Mouse (Mus musculus) forebrain, embryonic 15.5 days (tissue): ENCODE data around the gene Smarca1. TPM values are rescaled to one million over a fixed set of nuclear protein-coding genes. Genes with fewer than 3 reads are reported as not detected.

Source experiments
- polyA plus RNA-seq: library from polyadenylated mRNA; unstranded; fragments of >200 nt; fragmentation: Nextera tagmentation; extraction: Ambion mirVana; gene quantifications from 2 replicates; pipeline ENCODE4 v1.2.1, GENCODE M21; 2015

Smarca1 gene
- polyA plus RNA-seq, 1 experiment from 2014 or later, result 29.7 TPM

Other genes with a start within 250 kb of the Smarca1 start
- 23.9 and 24.6 TPM in 2 replicates for gene Ocrl, start 19.4 kb upstream of the Smarca1 start, polyA plus RNA-seq
- 4.6 and 5.1 TPM in 2 replicates for gene Apln, start 141.9 kb upstream of the Smarca1 start, polyA plus RNA-seq
- 0.56 and 0.59 TPM in 2 replicates for gene Xpnpep2, start 215.8 kb upstream of the Smarca1 start, polyA plus RNA-seq